Mouse (Mus musculus) cerebellum, adult 2 months (tissue): ENCODE results near the gene Pde3a.

Experiments
- CTCF ChIP-seq: fragments of 200-500 bp; IDR thresholded peaks from 2 replicates; pipeline ENCODE4 v1.5.1; 2011; ENCODE audit warnings: low read depth, mild to moderate bottlenecking, control low read depth, low read length, moderate library complexity, borderline replicate concordance; ENCODE audit not compliant: insufficient read depth
- POLR2A ChIP-seq: fragments of 200-500 bp; IDR thresholded peaks from 2 replicates; pipeline ENCODE4 v1.6.1; 2011; ENCODE audit warnings: low read length, control low read depth, borderline replicate concordance; ENCODE audit not compliant: insufficient read depth

DNA sequence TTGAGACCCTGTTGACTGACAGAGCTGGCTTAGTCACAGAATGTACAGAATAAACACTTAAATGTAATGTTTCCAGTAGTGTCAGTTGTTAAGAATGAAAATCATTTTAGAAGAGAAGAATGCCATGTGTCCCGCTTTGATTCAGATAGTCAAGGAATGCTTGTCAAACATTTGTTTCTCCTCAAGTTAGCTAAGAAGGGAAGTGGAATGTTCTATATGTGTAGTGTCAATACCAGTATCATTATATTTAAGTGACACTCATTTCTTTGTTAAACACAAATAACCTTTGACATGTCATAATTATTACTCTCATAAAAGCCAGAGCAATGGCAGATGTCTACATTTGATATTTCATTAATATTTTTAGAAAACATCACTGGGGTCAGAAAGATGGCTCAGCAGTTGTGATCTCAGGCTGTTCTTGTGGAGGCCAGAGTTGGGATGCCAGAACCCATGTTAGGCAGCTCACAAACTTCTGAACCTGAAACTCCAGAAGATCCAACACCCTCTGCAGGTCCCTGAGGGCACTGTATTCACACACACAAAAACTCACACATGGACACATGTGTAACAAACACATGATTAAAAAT lies 40.7 kb upstream of the Pde3a start:
- TF ChIP-seq POLR2A (no peak), CTCF (no peak)
